Mouse (Mus musculus) kidney, postnatal 36 days (tissue): ENCODE measurements around the gene Kdm6b.
A peak's percentile ranks its signal among the peaks of the same experiment; 100 is the strongest.

Experiments
- DNase-seq, 2 experiments: peaks; one replicate each; pipeline ENCODE4 v3.0.0; 2021 to 2022; ENCODE audit warnings: mixed read lengths in 2 of 2

The Kdm6b gene

DNA sequence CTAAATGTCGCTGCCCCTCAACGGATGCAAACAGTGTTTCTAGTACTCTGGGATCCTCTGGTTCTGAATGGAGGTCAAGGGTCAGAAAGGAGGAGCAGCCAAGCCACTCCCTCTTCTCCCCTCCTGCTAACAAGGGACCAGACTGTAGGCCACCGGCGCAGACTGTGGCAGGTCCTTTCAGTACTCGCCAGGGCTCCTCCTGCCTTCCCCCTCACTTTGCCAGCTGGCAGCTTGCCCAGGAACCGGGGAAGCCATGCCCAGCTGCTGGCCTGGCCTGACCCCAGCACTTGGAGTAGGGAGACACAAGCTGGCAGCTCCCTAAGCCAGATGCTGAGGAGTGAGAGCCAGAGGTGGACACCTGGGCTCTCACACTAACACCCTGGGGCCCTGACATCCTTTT lies 48.6 kb downstream of the Kdm6b start:
- peak; percentile 98 to 99 for DNase-seq

GRCm38 (mm10) chr11:69364376-69364775 lies 49.1 kb downstream of the Kdm6b start:
- DNase-seq, result peak; percentile 62 to 82

DNA sequence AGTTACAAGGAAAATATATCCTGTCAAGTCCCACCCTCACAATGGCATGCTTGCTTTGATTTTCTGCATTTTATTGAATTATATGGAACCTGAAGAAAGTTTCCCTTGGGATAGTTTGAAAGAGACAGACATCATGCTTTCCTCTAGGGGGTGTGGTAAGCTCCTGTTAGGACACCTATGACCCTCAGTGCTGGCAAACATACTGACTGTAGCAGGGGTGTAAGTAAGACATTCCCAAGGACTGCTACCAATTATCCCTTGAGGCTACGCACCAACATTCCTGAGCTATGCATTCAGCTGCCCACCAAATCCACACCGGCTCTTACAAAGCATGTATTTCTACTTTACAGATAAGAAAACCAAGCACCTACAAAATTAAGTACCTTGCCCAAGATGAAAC lies 51.0 kb downstream of the Kdm6b start:
- peak in 1 of 2 experiments; percentile 20 for DNase-seq

- no peak for DNase-seq
Observed at GRCm38 (mm10) chr11:69362021-69362420, 51.5 kb downstream of the Kdm6b start.

GRCm38 (mm10) chr11:69357690-69358089 lies 55.8 kb downstream of the Kdm6b start:
- DNase-seq, result no peak

DNA sequence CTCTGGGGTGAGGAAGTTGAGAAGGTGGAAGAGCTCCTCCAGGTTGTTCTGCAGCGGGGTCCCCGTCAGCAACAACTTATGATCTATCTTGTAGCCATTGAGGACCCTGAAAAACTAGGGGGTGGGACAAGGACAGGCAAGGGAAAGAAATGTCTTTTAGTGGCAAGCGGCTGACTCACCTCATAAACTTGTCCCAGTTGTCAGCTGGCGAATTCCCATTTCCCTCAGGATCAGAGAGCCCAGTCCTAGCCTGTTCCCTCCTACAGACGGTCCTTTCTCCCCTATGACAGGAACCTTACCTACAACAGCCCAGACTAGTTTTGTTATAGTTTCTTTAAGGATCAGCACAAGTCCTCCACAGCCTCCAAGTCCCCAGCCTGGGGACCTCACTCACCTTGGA lies 56.9 kb downstream of the Kdm6b start:
- DNase-seq, result no peak
